Mouse (Mus musculus) layer of hippocampus, adult 18-20 months (tissue): Measurements from ENCODE around the gene Gnl3. TPM values are rescaled to one million over a fixed set of nuclear protein-coding genes. Genes with fewer than 3 reads are reported as not detected.

Experiments
- total RNA-seq, 2 experiments: library from RNA; stranded (reverse); gene quantifications; 2 replicates each; pipeline ENCODE4 v1.2.3; 2021

The Gnl3 gene
- total RNA-seq, 2 experiments from 2014 or later, result 42.6 to 45.7 TPM

Other genes with a start within 250 kb of the Gnl3 start
- 10 to 100 TPM; 18.5 to 20.6 TPM for gene Tmem110, start 193.6 kb downstream of the Gnl3 start, total RNA-seq
- 1 to 10 TPM in 1 of 2 experiments, under 1 TPM in 1; 0.89 to 1.8 TPM for gene Mustn1, start 140.0 kb downstream of the Gnl3 start, total RNA-seq
- gene Itih4, start 132.7 kb downstream of the Gnl3 start, total RNA-seq, result under 1 TPM in 1 of 2 experiments, not detected in 1; 0.15 TPM
- 10 to 100 TPM; 25.6 to 31.0 TPM for gene Itih3, start 95.4 kb downstream of the Gnl3 start, total RNA-seq
- gene Itih1, start 75.9 kb downstream of the Gnl3 start, total RNA-seq, result not detected
- 10 to 100 TPM; 18.2 to 20.4 TPM for gene Nek4, start 67.8 kb downstream of the Gnl3 start, total RNA-seq
- 10 to 100 TPM; 38.4 to 39.4 TPM for gene Glt8d1, start 17.8 kb downstream of the Gnl3 start, total RNA-seq
- gene Spcs1, start 17.5 kb downstream of the Gnl3 start, total RNA-seq, result 100 to 1,000 TPM; 149 to 170 TPM
- gene Pbrm1, start within 50 bp of the Gnl3 start, total RNA-seq, result 10 to 100 TPM; 52.0 to 56.4 TPM
- 10 to 100 TPM; 26.9 to 30.3 TPM for gene Smim4, start 109.8 kb upstream of the Gnl3 start, total RNA-seq
- 10 to 100 TPM; 11.0 to 11.5 TPM for gene Nt5dc2, start 111.9 kb upstream of the Gnl3 start, total RNA-seq
- 10 to 100 TPM; 15.6 to 16.2 TPM for gene Stab1, start 149.5 kb upstream of the Gnl3 start, total RNA-seq
- 1 to 10 TPM; 2.0 to 3.5 TPM for gene Tnnc1, start 189.2 kb upstream of the Gnl3 start, total RNA-seq
- 100 to 1,000 TPM; 434 to 437 TPM for gene Nisch, start 197.8 kb upstream of the Gnl3 start, total RNA-seq
- 1 to 10 TPM; 5.2 to 5.7 TPM for gene Sema3g, start 198.7 kb upstream of the Gnl3 start, total RNA-seq
- gene Phf7, start 232.2 kb upstream of the Gnl3 start, total RNA-seq, result 1 to 10 TPM; 3.7 to 3.8 TPM
- gene Bap1, start 232.3 kb upstream of the Gnl3 start, total RNA-seq, result 100 to 1,000 TPM; 137 to 140 TPM